Mouse (Mus musculus): Measurements from ENCODE around the gene Acadvl. TPM values are rescaled to one million over a fixed set of nuclear protein-coding genes. Genes with fewer than 3 reads are reported as not detected.
A peak's percentile ranks its signal among the peaks of the same experiment; 100 is the strongest.

Acadvl gene
- polyA plus RNA-seq, 1 experiment from 2014 or later: 215 TPM

DNA sequence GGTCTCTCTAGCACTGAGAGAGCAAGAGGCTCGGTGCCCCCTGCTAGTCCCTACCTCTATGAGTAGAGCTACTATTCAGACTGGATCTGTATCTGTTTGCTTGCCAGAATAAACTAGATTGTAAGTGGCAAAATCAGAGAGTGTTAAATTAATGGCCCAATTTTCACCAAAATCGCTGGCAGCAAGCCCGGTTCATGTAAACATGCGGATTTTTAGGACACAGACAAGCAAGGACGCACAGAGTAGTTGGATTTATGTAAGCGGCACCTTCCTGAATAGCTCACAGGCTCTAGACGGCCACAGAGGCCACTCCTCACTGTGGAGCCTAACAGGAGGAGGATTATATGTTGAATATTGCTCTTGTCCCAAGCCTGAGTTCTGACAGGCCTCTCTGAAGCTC, 37.9 kb upstream of the Acadvl start:
- no peaks in the 10 kb centered on the region for H3K9me3 ChIP-seq (ENCODE audit: control insufficient read depth)
- H3K36me3 ChIP-seq (ENCODE audit: control insufficient read depth, insufficient read depth): no peaks in the 10 kb centered on the region
- H3K27ac ChIP-seq (ENCODE audit: low read depth, low read length): no peak overlapping the region
- ATAC-seq: no peak
- H3K4me3 ChIP-seq (ENCODE audit: low read depth, low read length): no peak overlapping the region
- no peaks in the 10 kb centered on the region for H3K27me3 ChIP-seq (replicated peaks; ENCODE audit: control insufficient read depth, insufficient read depth, low read length)
- 53% methylated on average over 7 of the region's 7 CpGs for WGBS
- no peaks in the 10 kb centered on the region for H3K4me1 ChIP-seq (replicated peaks; ENCODE audit: control insufficient read depth, insufficient read depth, low read length)
- no peak overlapping the region for H3K9ac ChIP-seq (ENCODE audit: low read depth, low read length)
- no peak for TF ChIP-seq CTCF (IDR thresholded peaks at IDR 0.05; ENCODE audit: low read depth)
- H3K4me2 ChIP-seq (replicated peaks; ENCODE audit: low read depth): no peak overlapping the region

DNA sequence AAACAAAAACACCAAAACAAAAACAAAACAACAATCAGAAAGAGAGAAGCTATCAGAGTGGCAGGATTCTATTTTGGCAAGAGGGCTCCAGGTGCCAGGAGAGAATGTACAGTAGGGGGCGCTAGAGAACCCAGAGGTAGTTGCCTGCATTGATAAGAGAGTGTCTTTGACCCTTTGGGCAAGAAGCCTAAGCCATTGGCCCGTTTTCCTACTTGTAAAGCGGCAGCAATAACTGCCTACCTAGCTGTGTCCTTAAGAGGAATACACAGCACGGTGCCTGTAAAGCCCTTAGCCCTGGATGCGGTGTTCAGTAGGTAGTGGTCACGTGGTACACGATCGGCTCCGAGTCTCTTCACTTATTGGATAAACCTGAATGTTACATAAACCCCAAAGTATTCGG, 34.6 kb upstream of the Acadvl start:
- TF ChIP-seq CTCF (IDR thresholded peaks at IDR 0.05; ENCODE audit: low read depth): peak; percentile 53
- ATAC-seq: no peak
- Histone ChIP-seq H3K27ac (ENCODE audit: low read depth, low read length) (no peak overlapping the region), H3K9ac (ENCODE audit: low read depth, low read length) (no peak overlapping the region), H3K36me3 (ENCODE audit: control insufficient read depth, insufficient read depth) (no peaks in the 10 kb centered on the region), H3K4me3 (ENCODE audit: low read depth, low read length) (no peak overlapping the region), H3K4me1 (replicated peaks; ENCODE audit: control insufficient read depth, insufficient read depth, low read length) (no peaks in the 10 kb centered on the region), H3K9me3 (ENCODE audit: control insufficient read depth) (no peaks in the 10 kb centered on the region), H3K27me3 (replicated peaks; ENCODE audit: control insufficient read depth, insufficient read depth, low read length) (no peaks in the 10 kb centered on the region), H3K4me2 (replicated peaks; ENCODE audit: low read depth) (no peak overlapping the region)
- 51% methylated on average over 10 of the region's 10 CpGs for WGBS

DNA sequence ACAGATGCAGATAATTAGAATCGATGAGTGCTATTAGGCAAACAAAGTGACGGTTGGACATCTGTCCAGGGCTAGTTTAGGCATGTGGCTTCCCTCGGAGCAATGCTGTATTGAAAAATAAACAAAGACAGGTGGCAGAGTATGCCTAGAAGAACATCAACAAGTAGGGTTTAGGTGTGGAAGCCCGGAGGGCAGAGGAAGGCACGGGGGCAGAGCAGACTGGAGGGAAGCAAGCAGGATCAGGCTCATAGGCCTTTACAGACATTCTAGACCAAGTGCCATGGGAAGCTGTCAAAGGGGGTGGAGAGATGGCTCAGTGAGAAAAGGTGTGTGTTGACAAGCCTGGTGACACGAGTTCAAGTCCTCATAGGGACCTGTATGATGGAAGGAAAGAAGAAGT, 34.2 kb upstream of the Acadvl start:
- no peak overlapping the region for H3K4me2 ChIP-seq (replicated peaks; ENCODE audit: low read depth)
- WGBS: 62% methylated on average over 6 of the region's 6 CpGs

DNA sequence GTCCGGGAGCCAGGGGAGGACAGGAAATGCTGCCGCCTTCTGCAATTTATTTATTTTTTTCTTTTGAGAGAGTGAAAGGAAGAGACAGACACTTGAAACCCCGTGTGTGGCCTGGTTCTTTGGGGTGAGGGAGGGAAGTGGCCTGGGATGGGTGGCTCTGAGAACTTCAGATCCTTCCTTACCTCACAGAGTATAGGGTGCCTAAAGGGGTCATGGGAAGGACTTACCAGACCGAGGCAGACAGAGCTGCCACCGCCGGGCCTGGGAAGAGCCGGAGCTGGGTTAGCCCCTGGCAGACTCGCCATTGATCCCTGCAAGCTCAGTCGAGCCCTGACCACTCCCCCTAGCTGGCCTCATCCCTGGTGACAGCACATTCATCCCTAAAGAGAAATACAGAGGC, 30.2 kb upstream of the Acadvl start:
- Histone ChIP-seq H3K9ac (ENCODE audit: low read depth, low read length) (no peak overlapping the region), H3K4me3 (ENCODE audit: low read depth, low read length) (no peak overlapping the region), H3K4me2 (replicated peaks; ENCODE audit: low read depth) (no peak overlapping the region), H3K4me1 (replicated peaks; ENCODE audit: control insufficient read depth, insufficient read depth, low read length) (no peaks in the 10 kb centered on the region), H3K36me3 (ENCODE audit: control insufficient read depth, insufficient read depth) (peaks cover 4% of the 10 kb centered on the region; the same call in 1 of the 2 replicates), H3K27ac (ENCODE audit: low read depth, low read length) (no peak overlapping the region), H3K9me3 (ENCODE audit: control insufficient read depth) (no peaks in the 10 kb centered on the region), H3K27me3 (replicated peaks; ENCODE audit: control insufficient read depth, insufficient read depth, low read length) (no peaks in the 10 kb centered on the region)
- TF ChIP-seq CTCF (IDR thresholded peaks at IDR 0.05; ENCODE audit: low read depth): no peak
- WGBS: 59% methylated on average over 9 of the region's 9 CpGs
- no peak for ATAC-seq

More for the DNA sequence above, 34.2 kb upstream of the Acadvl start:
- ATAC-seq: no peak
- H3K4me3 ChIP-seq (ENCODE audit: low read depth, low read length): no peak overlapping the region
- no peak overlapping the region for H3K9ac ChIP-seq (ENCODE audit: low read depth, low read length)
- no peak for TF ChIP-seq CTCF (IDR thresholded peaks at IDR 0.05; ENCODE audit: low read depth)
- no peaks in the 10 kb centered on the region for H3K27me3 ChIP-seq (replicated peaks; ENCODE audit: control insufficient read depth, insufficient read depth, low read length)
- no peak overlapping the region for H3K27ac ChIP-seq (ENCODE audit: low read depth, low read length)
- H3K4me1 ChIP-seq (replicated peaks; ENCODE audit: control insufficient read depth, insufficient read depth, low read length): no peaks in the 10 kb centered on the region
- no peaks in the 10 kb centered on the region for H3K9me3 ChIP-seq (ENCODE audit: control insufficient read depth)
- no peaks in the 10 kb centered on the region for H3K36me3 ChIP-seq (ENCODE audit: control insufficient read depth, insufficient read depth)

DNA sequence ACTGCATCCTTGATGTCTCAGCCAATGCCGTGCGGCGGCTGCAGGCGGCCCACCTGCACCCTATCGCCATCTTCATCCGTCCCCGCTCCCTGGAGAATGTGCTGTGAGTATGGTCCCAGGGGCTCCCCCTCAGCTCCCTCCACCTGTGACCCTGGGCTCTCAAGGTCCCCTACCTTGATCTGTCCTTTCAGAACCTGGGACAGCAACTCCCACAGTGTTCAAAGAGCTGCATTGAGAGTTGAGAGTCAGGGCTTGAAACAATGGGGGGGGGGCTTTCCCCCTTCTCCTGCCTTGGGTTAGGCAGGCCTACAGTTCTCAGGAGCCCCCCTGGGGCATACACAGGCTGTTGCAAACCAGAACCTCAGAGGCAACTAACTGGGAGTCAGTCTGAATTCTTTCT, 28.5 kb upstream of the Acadvl start:
- Histone ChIP-seq H3K4me2 (replicated peaks; ENCODE audit: low read depth) (no peak overlapping the region), H3K27ac (ENCODE audit: low read depth, low read length) (no peak overlapping the region), H3K9me3 (ENCODE audit: control insufficient read depth) (no peaks in the 10 kb centered on the region), H3K27me3 (replicated peaks; ENCODE audit: control insufficient read depth, insufficient read depth, low read length) (no peaks in the 10 kb centered on the region), H3K9ac (ENCODE audit: low read depth, low read length) (no peak overlapping the region), H3K4me1 (replicated peaks; ENCODE audit: control insufficient read depth, insufficient read depth, low read length) (no peaks in the 10 kb centered on the region), H3K4me3 (ENCODE audit: low read depth, low read length) (no peak overlapping the region), H3K36me3 (ENCODE audit: control insufficient read depth, insufficient read depth) (peaks cover 4% of the 10 kb centered on the region; the same call in 1 of the 2 replicates)
- WGBS: 86% methylated on average over 7 of the region's 7 CpGs
- TF ChIP-seq CTCF (IDR thresholded peaks at IDR 0.05; ENCODE audit: low read depth): no peak
- ATAC-seq: no peak

DNA sequence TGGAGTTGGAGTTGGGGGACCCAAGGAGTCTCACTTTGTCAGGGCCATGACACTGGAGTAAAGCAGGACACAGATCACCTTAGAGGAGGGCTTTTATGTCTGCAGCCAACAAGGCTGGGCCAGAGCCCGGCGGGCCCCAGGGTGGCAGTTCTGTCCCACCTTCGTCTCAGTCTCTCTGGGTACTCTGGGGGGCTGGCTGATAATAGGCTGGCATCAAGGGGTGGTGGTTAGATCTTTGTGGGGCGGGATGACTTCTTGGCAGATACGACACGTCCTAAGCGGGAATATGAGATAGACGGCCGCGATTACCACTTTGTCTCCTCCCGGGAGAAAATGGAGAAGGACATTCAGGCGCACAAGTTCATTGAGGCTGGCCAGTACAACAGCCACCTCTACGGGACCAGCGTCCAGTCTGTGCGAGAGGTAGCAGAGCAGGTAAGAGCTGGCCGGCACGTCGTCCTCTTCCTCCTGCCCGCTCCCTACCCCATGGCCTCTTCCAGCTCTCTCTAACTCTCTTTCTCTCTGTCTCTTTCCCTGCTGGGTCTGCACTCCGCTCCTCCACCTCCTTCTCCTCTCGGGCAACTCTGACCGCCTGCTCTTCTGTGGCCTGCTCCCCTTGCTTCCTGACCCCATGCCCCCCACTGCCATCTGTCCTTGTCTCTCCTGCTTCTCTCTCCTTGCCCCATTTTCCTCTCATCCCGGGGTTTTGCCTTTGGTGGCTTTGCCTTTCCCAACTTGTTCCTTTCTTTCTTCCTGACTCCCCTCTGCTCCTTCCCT, 27.3 kb upstream of the Acadvl start:
- H3K27me3 ChIP-seq (replicated peaks; ENCODE audit: control insufficient read depth, insufficient read depth, low read length): no peaks in the 10 kb centered on the region
- no peak overlapping the region for H3K9ac ChIP-seq (ENCODE audit: low read depth, low read length)
- WGBS: 87% methylated on average over 23 of the region's 23 CpGs
- no peaks in the 10 kb centered on the region for H3K9me3 ChIP-seq (ENCODE audit: control insufficient read depth)
- no peak for ATAC-seq
- no peaks in the 10 kb centered on the region for H3K4me1 ChIP-seq (replicated peaks; ENCODE audit: control insufficient read depth, insufficient read depth, low read length)
- H3K4me2 ChIP-seq (replicated peaks; ENCODE audit: low read depth): no peak overlapping the region
- no peak overlapping the region for H3K27ac ChIP-seq (ENCODE audit: low read depth, low read length)
- TF ChIP-seq CTCF (IDR thresholded peaks at IDR 0.05; ENCODE audit: low read depth): no peak
- no peak overlapping the region for H3K4me3 ChIP-seq (ENCODE audit: low read depth, low read length)
- H3K36me3 ChIP-seq (ENCODE audit: control insufficient read depth, insufficient read depth): peaks cover 4% of the 10 kb centered on the region; the same call in 1 of the 2 replicates

Data from intestine, postnatal 0 days (tissue).